Mouse (Mus musculus) ES-E14 (cell line): ENCODE data around the gene Ankrd6. TPM values are rescaled to one million over a fixed set of nuclear protein-coding genes. Genes with fewer than 3 reads are reported as not detected.

Experiments used
- DNase-seq: peaks from one replicate; pipeline ENCODE4 v3.0.0-alpha.2; 2013; ENCODE audit warnings: low read depth, low spot score
- H3K27ac ChIP-seq: 2 replicates; pipeline ENCODE4 v1.5.1; 2012; ENCODE audit warnings: low read depth, mild to moderate bottlenecking, low read length, moderate library complexity, mixed read lengths; ENCODE audit not compliant: poor library complexity, insufficient read depth, severe bottlenecking
- H3K36me3 ChIP-seq: 2 replicates; pipeline ENCODE4 v1.6.1; 2012; ENCODE audit warnings: mild to moderate bottlenecking, low read length, moderate library complexity, mixed read lengths; ENCODE audit not compliant: control insufficient read depth, poor library complexity, insufficient read depth, severe bottlenecking
- H3K4me1 ChIP-seq, 2 experiments: fragments of 150-350 bp in 1 of 2; sonication (generic) in 1 of 2; 2 replicates each; pipeline ENCODE4 v1.6.1; 2012; ENCODE audit warnings: low read length in 2 of 2, mild to moderate bottlenecking in 1 of 2, mixed read lengths in 1 of 2; ENCODE audit not compliant: control insufficient read depth in 2 of 2, insufficient read depth in 2 of 2, poor library complexity in 1 of 2
- H3K4me3 ChIP-seq, 2 experiments: fragments of 150-350 bp in 1 of 2; sonication (generic) in 1 of 2; 2 replicates each; pipeline ENCODE4 v1.5.1; 2012; ENCODE audit warnings: low read length in 2 of 2, low read depth in 1 of 2, mild to moderate bottlenecking in 1 of 2, mixed read lengths in 1 of 2; ENCODE audit not compliant: insufficient read depth in 1 of 2, poor library complexity in 1 of 2, severe bottlenecking in 1 of 2
- H3K9ac ChIP-seq: 2 replicates; pipeline ENCODE4 v1.6.1; 2012; ENCODE audit warnings: low read depth, mild to moderate bottlenecking, low read length, mixed read lengths; ENCODE audit not compliant: poor library complexity, insufficient read depth, severe bottlenecking
- H3K9me3 ChIP-seq: fragments of 150-350 bp; sonication (generic); 2 replicates; pipeline ENCODE4 v1.6.1; 2012; ENCODE audit warnings: low read depth, mild to moderate bottlenecking, low read length; ENCODE audit not compliant: control insufficient read depth, insufficient read depth
- CHD2 ChIP-seq: IDR thresholded peaks from 2 replicates; pipeline ENCODE4 v1.6.1; 2014; ENCODE audit warnings: mild to moderate bottlenecking, low read depth, low read length, inconsistent platforms
- HCFC1 ChIP-seq: IDR thresholded peaks from 2 replicates; pipeline ENCODE4 v1.6.1; 2012; ENCODE audit warnings: low read length, inconsistent platforms, borderline replicate concordance; ENCODE audit not compliant: insufficient read depth
- MAFK ChIP-seq: IDR thresholded peaks from 2 replicates; pipeline ENCODE4 v1.6.1; 2014; ENCODE audit warnings: mild to moderate bottlenecking, low read depth, low read length, inconsistent platforms; ENCODE audit not compliant: insufficient read depth
- ZC3H11A ChIP-seq: IDR thresholded peaks from 2 replicates; pipeline ENCODE4 v1.6.1; 2012; ENCODE audit warnings: low read depth, mild to moderate bottlenecking, inconsistent platforms, low read length, borderline replicate concordance
- ZNF384 ChIP-seq: IDR thresholded peaks from 2 replicates; pipeline ENCODE4 v1.6.1; 2012; ENCODE audit warnings: low read depth, low read length, inconsistent platforms
- in situ Hi-C, 2 experiments: fragments of 600-800 bp; cut with MboI; formaldehyde crosslinking; loops; one replicate each; pipeline ENCODE4 v1.15.1; 2025; ENCODE audit warnings: low sequenced_read_pairs in 2 of 2, inconsistent platforms in 1 of 2; ENCODE audit not compliant: unreplicated experiment in 2 of 2
- total RNA-seq: library from RNA; depleted of rRNA; stranded (reverse); fragments of 300-350 nt; gene quantifications from 2 replicates; pipeline ENCODE4 v1.2.3, GENCODE M21; 2012

Ankrd6 gene
- total RNA-seq, 1 experiment: 7.8 TPM

DNA sequence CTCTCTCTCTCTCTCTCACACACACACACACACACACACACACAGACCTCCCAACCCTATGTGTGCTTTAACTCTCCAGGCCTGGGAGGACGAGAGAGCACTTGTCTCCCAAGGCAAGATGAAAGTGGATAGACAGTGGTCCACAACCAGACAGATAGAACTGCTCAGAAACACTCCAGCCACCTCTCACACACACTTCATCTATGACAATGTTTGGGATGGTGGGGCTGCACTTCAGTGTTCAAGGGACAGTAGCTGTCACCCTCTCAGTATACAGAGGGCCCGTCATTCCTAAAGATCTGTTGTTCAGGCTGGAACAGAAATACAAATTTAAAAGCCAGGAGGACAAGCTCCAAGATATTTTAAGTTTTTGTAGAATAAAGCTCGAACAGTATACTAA is 43.0 kb downstream of the Ankrd6 start:
- DNase-seq: no peak
- no peaks in the 10 kb centered on the region for H3K9me3 ChIP-seq
- TF ChIP-seq HCFC1 (no peak), ZC3H11A (no peak), ZNF384 (no peak), MAFK (no peak), CHD2 (no peak)
- no peak overlapping the region for H3K27ac ChIP-seq
- no peaks in the 10 kb centered on the region; the same call in 1 of the 2 replicates for H3K36me3 ChIP-seq
- no peak overlapping the region for H3K4me3 ChIP-seq
- in situ Hi-C loops: loop anchor here in 1 of 2 experiments (25.0 kb wide), 1 partner anchor 95 kb away; the partner anchor contains the start of gene Lyrm2
- no peaks in the 10 kb centered on the region; a peak in 1 of 4 replicates for H3K4me1 ChIP-seq
- no peak overlapping the region for H3K9ac ChIP-seq

DNA sequence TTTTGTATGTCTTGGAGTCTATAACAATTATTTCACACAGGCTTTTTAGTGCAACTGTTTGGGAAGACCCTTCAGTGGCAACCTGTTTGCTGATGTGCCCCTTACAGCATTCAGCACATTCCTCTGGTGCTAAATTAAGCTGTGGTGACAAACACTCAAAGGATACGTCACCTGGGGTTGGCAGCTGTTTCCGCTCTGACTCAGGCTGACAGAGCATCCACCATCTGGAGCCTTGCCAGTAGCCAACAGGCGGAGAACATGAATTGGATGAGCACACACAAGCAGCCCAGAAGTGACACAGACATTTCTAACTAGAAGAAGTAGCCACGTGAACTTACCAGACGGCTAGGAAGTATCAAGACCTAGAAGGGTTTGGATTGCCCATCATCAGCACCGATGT is 44.0 kb downstream of the Ankrd6 start:
- Histone ChIP-seq H3K27ac (no peak overlapping the region), H3K4me3 (no peak overlapping the region), H3K9ac (no peak overlapping the region), H3K9me3 (no peaks in the 10 kb centered on the region), H3K36me3 (no peaks in the 10 kb centered on the region; the same call in 1 of the 2 replicates), H3K4me1 (no peaks in the 10 kb centered on the region; a peak in 1 of 4 replicates)
- no peak for TF ChIP-seq HCFC1
- TF ChIP-seq MAFK: no peak
- no peak for TF ChIP-seq ZC3H11A
- no peak for TF ChIP-seq ZNF384
- TF ChIP-seq CHD2: no peak
- in situ Hi-C loops: loop anchor here in 1 of 2 experiments (25.0 kb wide), 1 partner anchor 94 kb away; the partner anchor contains the start of gene Lyrm2
- DNase-seq: no peak

DNA sequence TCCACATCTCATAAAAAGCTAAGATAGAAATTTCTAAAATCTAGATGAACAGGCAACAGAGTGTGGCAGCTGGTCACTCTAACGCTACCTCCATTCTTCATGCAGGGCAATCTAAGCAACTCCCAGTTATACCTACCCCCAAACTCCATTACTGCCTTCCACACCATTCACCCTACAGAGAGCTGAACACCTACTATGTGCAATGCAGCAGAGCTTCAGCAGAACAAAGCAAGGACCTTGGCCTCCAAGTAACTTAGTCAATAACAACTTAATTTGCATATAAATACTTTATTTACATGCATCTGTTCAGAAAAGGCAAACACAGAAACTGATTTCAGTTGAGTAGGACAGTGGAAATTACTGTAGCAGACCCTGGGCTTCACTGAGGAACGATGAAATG is 44.7 kb downstream of the Ankrd6 start:
- no peaks in the 10 kb centered on the region for H3K9me3 ChIP-seq
- in situ Hi-C loops: loop anchor here in 1 of 2 experiments (25.0 kb wide), 1 partner anchor 94 kb away; the partner anchor contains the start of gene Lyrm2
- H3K36me3 ChIP-seq: no peaks in the 10 kb centered on the region; the same call in 1 of the 2 replicates
- no peak overlapping the region for H3K27ac ChIP-seq
- TF ChIP-seq MAFK: no peak
- H3K4me3 ChIP-seq: no peak overlapping the region
- H3K9ac ChIP-seq: no peak overlapping the region
- no peak for DNase-seq
- H3K4me1 ChIP-seq: no peaks in the 10 kb centered on the region; a peak in 1 of 4 replicates

DNA sequence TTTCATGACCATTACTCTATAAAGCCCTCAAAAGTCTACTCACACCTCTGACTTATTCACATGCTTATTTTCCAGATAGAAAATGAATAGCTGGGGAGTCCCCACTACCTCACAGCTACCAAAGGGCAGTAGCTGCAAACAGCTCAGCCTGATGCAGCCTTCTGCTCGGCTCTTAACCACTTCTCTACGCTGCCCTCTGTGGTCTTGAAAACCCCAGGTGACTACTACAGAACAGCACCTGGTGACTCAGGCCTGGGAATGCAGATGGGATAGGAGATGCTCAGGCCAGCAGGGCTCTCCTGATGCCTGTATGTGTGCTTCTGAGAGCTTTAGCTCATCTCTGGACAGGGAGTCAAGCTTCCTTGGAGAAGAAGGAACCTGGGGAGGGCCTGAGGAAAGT is 45.3 kb downstream of the Ankrd6 start:
- TF ChIP-seq HCFC1 (no peak), CHD2 (no peak), ZNF384 (no peak), ZC3H11A (no peak), MAFK (no peak)
- Histone ChIP-seq H3K4me3 (no peak overlapping the region), H3K36me3 (no peaks in the 10 kb centered on the region; the same call in 1 of the 2 replicates), H3K9me3 (no peaks in the 10 kb centered on the region), H3K27ac (no peak overlapping the region), H3K9ac (no peak overlapping the region), H3K4me1 (no peaks in the 10 kb centered on the region; a peak in 1 of 4 replicates)
- DNase-seq: no peak
- in situ Hi-C loops: loop anchor here in 1 of 2 experiments (25.0 kb wide), 1 partner anchor 93 kb away; the partner anchor contains the start of gene Lyrm2

DNA sequence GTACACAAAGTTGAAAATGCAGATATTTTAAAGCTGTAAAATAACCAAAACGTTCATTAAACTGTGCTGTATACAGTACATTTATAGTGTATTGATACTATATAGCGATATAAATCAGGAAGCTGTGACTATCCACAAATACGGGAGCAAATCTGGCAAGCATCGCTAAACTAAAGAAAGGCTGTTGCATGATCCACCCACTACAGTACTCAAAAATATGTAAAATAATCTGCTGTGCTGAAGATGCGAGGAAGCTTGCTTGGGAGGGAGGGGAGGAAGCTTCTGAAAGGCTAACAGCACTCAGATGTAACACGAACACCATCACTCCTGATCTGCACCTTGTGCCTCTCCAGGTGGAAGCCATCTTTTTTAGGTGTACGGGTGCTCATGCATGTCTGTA is 46.8 kb downstream of the Ankrd6 start:
- Histone ChIP-seq H3K9me3 (no peaks in the 10 kb centered on the region), H3K4me3 (no peak overlapping the region), H3K4me1 (no peaks in the 10 kb centered on the region), H3K27ac (no peak overlapping the region), H3K9ac (no peak overlapping the region), H3K36me3 (no peaks in the 10 kb centered on the region; the same call in 1 of the 2 replicates)
- in situ Hi-C loops: loop anchor here in 1 of 2 experiments (25.0 kb wide), 1 partner anchor 92 kb away; the partner anchor contains the start of gene Lyrm2
- TF ChIP-seq HCFC1 (no peak), MAFK (no peak), ZNF384 (no peak), ZC3H11A (no peak), CHD2 (no peak)
- no peak for DNase-seq
